Mouse (Mus musculus) monocyte, adult 2 months (primary cell): Measurements from ENCODE around the gene Guk1.
"Not testable (repeated sequence)": the region's sequence is repeated elsewhere in the genome, so short reads cannot be mapped to it uniquely, and the experiment has no call there.

Source experiments
- DNase-seq, 2 experiments: peaks; one replicate each; pipeline ENCODE4 v3.0.0; 2022; ENCODE audit warnings: low spot score in 2 of 2, low read depth in 1 of 2

Gene Guk1

DNA sequence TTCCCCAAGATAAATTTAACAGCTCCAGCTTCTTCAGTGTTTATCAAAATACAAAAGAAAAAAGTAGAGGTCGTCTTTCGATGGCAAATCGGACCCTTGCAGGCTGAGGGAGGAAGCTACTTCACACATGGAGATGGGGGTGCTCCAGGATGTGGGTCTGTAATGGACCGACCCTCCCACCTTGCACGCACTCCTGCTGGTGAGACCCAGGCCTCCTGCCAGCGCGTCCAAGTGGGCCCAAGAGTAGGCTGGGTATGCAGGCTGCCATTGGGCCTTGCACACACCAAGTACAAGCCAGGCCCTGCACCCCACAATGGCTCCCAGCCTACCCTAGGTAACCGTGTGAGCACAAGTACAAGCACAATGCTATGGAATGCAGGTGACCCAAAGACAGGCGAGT is 19.5 kb upstream of the Guk1 start:
- DNase-seq, result not testable (repeated sequence)

DNA sequence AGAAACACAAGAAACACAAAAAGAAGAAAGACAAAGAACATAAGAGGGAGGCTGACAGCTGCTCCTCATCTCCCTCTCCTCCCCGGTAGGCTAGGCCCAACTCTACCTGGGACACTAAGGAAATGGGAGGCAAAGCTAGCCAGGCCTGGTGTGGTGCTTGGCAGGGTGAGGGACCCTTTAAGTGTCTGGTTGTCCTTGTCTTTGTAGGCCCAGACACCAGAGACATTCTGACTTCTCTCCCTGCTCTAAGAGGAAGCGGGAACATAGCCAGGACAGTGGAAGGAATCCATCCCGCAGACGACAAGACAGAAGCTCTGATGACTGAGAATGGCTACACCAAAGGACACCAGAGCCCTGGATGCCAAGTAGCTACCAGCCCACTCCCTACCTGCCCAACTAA is 18.0 kb upstream of the Guk1 start:
- DNase-seq, result no peak

- no peak for DNase-seq
These were observed 17.6 kb upstream of the Guk1 start for GRCm38 (mm10) chr11:59209580-59209979.

- DNase-seq, result peak in 1 of 2 experiments; percentile 60
These were observed 17.0 kb upstream of the Guk1 start for GRCm38 (mm10) chr11:59209003-59209441.

- DNase-seq, result peak; percentile 84 to 92
These were observed 16.3 kb upstream of the Guk1 start, which contains the start of gene 2310033P09Rik for GRCm38 (mm10) chr11:59208153-59208831. 2310033P09Rik (plus strand) TSS chr11:59208321.

DNA sequence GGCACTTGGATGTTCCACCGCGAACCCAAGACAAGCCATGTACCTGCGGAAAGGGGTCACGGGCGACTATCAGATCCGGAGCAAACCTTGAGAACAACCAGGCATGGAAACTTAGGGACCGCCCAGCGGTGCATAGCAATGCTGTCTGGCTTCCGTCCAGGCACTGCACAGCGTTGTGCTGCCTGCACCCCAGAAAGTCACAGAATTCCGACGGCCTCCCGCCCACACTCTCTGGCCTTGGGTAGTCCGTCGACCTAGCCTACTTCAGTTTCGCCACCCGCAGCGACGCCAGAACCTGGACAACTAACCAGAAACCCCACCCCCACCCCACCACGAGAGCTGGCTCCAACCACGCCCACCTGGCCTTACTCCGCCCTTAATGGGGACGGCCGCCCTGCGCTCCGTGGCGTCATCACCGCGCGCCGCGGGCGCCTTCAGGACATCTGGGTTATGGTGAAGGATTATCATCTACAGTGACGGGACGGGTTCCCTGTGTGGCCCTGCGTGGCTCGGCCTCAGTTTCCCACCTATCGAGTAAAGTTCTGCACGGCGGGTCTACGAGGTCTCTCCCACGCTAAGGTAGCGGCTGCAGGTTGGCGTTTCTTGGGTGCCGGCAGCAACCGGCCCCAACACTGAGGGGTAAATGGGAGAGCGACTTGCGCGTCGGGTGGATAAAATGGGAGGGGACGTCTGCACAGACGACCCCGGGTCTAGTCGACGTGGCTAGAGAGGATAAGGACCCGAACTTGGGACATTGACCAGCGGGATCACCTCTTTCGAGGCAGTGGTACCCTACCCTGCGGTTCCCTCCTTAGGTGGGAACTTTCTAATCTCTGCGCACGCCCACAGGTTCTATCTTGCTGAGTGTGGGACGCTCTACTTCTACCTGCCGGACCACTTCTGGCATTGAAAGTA is 10.3 kb upstream of the Guk1 start, which contains the start of gene Mrpl55:
TSS of gene Mrpl55 (plus strand) at position 406 of the 915 bp plus-strand sequence.
- peak; percentile 64 to 86 for DNase-seq

DNA sequence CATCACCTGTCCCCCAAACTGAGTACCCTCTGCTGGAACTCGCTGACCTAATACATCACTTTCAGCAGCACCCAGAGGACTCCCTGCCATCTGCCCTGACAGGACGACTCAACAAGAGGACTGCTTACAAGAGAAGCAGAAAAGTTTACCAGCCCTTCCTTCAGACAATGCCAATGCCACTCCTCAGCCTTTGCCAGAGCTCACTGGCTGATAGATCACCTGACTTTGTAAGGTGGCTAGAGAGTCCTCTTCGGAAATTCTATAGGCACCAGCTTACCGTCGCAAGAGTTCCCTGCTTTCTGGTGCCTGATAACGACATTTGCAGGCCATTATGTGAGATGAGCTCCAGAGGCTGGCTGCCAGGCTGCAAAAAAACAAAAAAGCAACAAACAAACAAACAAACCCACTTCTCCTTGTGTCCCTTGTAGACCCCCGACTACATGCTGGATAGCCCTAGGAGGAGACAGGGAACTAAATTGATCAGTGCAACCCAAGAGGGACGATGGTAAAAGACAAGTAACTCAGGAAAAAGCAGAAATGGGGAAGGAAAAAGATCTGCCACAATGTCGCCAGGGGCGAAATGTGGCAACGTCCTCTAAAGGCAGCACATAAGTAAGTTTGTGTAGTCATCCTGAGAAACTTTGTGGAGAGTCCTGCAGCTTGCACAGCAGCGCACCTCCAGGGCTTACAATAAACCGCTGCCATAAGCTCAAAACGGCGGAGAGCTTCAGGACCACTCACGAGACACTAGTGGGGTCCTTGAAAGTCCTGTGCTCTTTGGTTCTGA is 9.4 kb upstream of the Guk1 start:
- no peak for DNase-seq

- no peak for DNase-seq
These were observed 4.2 kb upstream of the Guk1 start for GRCm38 (mm10) chr11:59196230-59196629.

- peak; percentile 59 to 78 for DNase-seq
These were observed 567 bp downstream of the Guk1 start for GRCm38 (mm10) chr11:59191231-59192058.

DNA sequence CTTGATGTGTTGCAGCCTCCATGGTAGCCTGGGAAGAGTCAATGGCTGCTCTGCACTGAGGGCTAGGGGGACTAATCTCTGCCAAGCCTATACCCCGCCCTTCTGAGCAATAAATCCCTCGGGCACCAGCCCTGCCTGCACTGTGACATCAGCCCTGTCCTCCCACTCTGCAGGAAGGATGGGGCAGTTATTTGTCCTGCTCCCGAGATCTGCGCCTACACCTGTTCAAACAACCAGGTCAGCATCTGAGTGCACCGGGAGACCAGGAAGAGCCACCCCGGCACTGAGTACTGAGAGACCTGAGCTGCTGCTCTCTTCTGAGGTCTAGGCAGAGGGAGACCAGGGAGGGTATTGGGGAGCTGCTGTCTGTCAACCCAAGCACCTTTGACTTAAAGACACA is 4.3 kb downstream of the Guk1 start:
- no peak for DNase-seq

- DNase-seq, result no peak
These were observed 6.5 kb downstream of the Guk1 start for GRCm38 (mm10) chr11:59185490-59185889.

- no peak for DNase-seq
These were observed 8.2 kb downstream of the Guk1 start for GRCm38 (mm10) chr11:59183821-59184220.

DNA sequence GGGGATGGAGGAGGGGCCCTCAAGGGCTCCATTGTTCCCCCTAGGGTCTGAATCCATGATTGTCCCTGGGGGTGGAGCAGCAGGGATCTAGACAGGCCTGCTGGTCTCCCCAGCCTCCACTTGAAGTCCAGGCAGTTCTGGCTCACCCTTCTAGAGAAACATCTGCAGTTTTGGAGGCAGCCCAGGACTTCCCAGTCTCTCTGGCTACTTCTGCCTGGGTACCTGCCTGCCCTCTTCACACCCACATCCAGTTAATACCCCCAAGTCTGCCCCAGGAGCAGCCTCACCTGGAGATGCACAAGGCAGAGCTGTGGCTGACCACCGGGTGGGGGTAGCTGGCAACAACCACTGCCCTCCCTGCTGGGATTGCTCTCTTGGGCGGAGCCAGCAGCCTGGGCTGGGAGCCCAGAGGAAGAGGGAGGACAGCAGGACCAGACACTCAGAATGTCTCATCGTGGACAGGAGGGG is 9.1 kb downstream of the Guk1 start, which contains the start of gene Gjc2:
TSS of gene Gjc2 (minus strand) at position 350 of the 468 bp plus-strand sequence.
- DNase-seq, result no peak

DNA sequence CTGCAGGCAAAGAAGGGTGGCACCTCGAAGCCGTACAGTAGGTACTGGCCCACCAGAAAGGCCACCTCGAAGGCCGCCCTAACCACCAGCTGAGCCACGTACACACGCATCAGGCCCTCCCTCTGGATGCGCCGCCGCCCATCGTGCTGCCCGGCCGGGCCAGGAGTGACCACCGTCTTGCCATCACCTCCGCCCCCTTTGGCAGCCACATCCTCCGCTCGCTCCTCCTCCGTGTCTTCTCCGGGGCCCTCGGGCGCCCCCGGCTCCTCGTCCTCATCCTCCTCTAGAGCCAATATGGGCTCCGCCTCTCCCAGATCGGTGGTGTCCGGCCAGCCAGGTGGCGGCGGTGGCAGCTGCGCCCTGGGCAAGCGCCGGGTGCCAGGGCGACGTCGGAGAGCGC is 15.1 kb downstream of the Guk1 start:
- DNase-seq, result no peak

- no peak for DNase-seq
These were observed 15.5 kb downstream of the Guk1 start for GRCm38 (mm10) chr11:59176475-59176874.

DNA sequence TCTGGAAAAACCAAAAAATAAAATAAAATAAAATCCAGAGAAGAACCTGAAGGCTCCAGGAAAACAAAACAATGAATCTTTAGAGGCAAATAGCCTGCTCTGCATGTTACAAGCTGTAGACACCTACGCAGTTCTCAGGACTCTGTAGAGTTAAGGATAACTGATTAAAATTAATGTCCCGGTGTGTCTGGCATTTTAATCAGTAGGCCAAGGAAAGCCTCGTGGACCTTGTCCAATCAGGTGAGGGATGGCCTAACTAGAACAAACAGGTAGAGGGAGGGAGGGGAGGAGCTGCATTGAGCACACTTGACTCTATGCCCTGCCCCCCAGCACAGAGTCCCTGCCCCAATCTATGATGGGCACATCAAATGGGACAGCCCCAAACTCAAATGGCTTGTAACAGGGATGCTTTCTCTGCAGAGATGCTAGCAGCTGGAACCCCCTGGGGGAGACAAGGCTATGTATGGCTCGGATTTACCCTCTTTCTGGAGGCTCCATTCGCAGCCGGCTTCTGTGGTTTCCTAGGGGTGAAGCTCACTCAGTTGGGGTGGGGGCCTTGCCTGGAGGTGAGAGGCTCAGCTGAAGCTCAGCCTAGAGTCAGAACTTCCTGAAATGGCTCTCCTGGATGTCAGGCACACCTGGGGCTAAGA is 17.7 kb downstream of the Guk1 start:
- DNase-seq, result no peak

DNA sequence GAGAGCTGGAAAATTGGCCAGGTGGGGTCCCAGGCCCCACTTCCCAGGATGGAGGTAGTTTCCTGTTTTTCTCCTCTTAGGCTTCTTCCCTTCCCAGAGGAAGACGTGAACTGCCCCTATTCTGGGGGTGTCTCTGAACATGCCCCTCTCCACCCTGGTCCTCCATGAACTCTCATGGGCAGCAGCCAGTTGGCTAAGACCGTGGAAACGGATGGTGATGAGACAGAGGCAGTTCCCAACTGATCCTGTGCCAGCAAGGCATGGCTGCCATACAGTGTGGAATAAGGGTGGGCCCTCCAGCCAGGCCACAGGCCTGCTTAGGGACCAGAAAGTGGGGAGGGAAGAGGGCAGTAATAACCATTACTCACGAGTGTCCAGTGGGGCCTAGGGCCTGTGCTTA is 21.5 kb downstream of the Guk1 start:
- no peak for DNase-seq

GRCm38 (mm10) chr11:59169807-59170206 is 22.2 kb downstream of the Guk1 start:
- no peak for DNase-seq

- DNase-seq, result no peak
These were observed 26.3 kb downstream of the Guk1 start for GRCm38 (mm10) chr11:59165616-59166241.
